Mouse (Mus musculus) retina, postnatal 1 day (tissue): ENCODE data around the gene Sema6d.
A peak's percentile ranks its signal among the peaks of the same experiment; 100 is the strongest.

Experiments used
- DNase-seq: peaks from one replicate; pipeline ENCODE4 v3.0.0-alpha.2; 2012

Gene Sema6d

DNA sequence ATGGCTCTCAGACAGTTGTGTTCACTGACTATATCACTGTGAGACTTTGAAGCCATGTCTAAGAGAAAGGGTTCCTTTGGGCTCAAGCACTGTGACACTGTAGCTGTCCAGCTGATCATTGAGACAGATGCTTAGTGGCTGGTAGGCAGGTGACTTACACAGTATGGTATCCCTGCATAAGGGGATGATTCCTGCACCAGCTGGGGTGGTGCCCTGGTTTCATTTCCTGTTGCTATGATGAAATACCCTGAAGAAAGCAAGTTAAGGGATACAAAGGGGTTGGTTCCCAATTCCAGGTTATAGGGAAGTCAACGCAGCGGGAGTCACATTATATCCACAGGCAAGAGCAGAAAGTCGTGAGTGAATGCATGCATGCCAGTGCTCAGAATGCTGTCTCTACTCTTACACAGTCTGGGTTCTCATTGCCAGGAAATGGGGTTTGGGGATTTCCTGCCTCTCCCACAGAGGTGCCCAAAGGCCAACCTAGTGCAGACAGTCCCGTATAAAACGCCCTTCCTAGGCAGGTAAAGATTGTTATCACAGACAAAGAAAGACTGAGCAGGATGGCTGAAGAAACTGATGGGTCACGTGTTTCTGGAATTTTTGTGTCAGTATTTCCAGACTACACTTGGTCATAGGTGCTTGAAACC lies 532.3 kb downstream of the Sema6d start:
- DNase-seq = no peak

DNA sequence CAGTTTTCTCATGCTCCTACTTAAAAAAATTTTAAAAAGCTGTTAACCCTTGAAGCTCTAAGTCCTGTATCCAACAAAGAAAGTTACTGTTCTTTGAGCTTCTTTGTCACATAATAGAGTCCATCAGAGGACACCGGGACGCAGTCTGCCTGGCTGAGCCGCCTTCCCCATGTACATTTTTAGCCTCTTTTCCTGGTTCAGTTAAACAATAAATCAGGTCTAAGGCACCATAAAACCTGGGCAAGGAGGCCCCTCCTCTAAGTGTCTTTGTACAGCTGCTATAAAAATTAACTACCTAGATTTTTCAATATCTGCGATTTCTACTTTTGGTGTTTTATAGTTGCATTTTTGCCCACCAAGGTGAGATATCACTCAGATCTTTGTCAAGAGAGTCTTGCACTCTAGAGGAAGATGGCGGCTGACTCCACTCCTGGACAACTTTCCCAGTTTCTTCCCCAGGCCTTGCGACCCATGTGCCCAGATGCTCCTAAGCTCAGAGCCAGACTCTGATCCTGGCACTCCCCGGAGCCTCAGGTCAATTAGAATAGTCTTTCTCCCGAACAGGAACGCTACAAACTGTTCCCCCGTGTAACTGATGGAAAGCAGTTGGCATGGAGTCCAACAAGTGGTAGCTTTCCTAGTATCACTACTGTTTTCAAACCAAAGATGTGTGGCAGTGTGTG lies 534.6 kb downstream of the Sema6d start:
- DNase-seq = no peak

DNA sequence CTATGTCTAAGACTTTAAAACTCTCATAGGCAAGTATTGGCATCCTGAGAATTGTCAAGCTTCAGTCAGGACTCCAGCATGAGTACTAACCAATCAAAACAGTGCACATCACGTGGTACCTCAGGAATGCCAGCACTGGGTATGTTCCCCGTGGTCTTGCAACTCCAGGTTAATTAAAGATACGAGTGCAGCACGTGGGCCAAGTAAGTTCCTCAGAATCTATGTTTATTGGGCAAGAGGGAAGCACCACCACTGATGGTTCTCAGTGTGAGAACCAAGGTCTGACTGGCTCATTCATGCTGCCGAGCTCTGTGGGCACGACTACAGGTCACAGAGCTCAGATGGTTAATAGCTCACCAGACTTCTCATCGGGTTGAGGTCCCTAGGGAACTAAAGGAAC lies 536.7 kb downstream of the Sema6d start:
- DNase-seq = no peak

DNA sequence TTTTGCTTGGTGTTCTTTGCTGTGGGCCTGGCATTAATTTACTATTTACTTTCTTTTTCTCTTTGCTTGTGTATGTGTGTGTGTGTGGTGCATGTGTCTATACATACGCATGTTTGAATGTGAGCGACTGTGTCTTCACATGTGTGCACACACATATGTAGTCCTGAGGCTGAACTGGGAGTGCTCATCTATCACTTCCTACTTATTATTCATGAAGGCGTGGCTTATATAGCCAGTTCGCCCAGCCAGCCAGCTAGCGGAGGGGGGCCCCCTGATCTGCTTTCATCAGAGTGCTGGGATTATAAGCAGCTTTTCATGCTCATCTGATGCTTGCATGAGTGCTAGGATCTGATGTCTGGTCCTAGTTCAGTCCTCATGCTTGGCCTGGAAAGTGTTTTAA lies 537.9 kb downstream of the Sema6d start:
- DNase-seq = no peak

DNA sequence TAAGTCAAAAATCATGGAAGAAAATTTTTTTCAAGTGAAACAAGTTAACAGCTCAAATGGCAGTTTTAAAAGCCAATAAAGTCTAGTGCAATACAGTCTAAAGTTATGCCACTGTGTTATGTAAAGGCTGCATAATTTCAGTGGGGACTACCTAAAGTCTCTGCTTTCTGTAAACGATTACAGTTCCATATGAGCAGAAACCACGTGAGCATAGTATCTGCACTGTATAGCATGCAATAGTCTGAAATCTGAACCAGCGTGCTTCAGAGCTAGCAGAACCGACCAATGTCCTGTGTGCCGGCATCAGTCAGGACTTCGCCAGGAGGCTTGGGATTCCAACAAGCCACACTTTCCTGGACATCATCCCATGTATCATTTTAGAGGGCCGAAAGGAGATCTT lies 538.9 kb downstream of the Sema6d start:
- DNase-seq = no peak

DNA sequence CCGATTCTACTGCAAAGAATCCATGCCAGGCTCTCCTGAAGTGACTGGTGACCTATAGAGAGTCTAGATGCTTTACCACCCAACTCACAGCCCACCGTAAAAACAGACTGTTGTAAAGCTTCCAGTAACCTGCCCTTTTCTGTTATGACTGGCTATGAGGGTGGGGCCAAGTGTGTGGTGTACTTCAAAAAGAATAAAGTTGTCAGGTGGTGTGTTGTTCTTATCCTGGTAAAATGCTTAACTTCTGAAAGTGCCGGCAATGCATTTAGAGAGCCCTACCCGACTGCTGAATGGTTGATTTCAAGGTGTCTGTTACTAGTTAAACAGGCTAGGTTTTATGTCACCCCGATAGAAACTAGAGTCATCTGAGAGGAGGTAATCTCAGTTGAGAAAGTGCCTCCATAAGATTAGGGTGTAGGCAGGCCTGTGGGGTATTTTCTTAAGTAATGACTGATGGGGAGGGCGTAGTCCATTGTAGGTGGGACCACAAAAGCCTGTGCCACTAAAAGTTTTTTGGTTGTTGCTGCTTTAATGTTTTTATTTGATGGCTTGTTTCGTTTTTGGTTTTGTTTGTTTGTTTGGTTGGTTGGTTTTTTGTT lies 544.7 kb downstream of the Sema6d start:
- no peak for DNase-seq

DNA sequence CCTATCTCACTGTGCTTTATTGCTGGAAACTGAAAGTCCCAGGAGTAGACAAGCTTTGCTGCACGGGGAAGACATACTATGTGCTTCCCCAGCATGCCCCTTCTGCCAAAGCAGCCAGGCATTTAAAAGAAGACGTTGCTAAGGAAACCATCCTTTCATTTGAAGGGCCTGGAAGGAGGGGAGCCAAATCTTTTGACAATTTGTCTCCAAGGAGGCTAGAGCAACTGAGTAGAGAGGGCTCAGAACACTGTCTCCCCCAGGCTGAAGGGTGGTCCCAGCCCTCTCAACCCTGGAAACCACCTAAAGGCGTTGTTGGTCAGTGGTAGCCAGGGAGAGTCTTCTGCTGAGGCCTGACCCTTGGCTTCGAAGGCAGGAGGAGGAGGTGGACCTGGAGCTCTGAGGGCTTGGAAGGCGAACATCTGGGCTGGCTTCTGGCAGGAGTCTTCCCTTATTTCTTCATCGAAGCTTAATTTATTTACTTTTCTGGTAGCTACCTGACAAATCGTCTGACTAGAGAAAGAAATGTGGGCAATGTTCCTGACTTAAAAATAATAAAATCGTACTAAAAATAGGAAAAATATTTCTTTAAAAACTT lies 545.6 kb downstream of the Sema6d start:
- DNase-seq = no peak

DNA sequence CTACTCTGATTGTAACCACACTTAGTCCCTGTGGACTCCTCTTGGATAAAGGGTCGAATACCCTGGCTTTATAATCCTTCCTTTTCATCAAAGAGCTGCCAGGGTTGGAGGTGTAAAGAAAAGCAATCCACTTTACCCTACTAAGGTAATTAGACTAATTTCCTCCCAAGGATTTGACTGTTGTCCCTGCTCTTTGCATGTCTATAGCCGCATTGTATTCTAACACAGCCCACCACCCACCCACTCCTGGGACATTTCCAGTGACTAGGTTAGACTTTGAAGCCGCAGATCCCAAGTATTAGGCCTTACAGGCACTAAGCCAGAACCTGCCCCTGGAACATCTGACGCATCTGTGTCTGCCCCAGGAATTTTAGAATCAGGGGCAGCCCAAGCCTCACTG lies 547.3 kb downstream of the Sema6d start:
- DNase-seq = no peak

DNA sequence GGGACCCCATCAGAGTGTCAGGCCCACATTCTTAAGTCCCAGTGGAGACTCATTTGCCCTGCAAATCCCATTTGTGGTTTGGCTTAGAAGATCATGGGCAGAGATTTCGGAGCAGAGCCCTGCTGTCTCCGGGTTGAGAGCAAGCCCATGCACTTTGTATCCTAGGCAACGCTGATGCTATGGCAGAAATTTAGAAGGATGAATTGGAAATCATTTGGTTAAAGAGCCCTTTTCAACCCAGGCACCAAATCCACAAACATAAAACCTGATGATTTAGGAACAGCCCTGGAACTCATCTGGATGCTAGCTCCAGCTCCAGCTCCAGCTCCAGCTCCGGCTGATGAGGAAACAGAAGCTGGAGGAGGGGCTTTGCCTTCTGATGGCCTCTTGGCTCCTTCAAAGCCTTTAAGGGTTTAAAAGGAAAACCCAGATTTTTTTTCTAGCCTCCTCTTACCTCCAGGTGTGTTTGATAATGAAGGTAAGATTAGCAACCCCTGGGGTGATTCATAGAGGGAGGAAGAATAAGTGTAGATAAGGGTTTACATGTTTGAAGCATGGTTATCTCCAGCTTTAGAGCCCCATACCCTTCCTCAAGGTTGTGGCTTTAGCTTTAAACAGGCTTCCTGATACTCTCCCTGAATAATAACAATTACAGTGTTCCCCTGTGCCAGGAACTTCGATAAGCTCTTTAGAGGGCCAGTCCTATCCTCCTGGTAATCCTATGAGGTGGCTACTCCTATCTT lies 549.6 kb downstream of the Sema6d start:
- DNase-seq = no peak

DNA sequence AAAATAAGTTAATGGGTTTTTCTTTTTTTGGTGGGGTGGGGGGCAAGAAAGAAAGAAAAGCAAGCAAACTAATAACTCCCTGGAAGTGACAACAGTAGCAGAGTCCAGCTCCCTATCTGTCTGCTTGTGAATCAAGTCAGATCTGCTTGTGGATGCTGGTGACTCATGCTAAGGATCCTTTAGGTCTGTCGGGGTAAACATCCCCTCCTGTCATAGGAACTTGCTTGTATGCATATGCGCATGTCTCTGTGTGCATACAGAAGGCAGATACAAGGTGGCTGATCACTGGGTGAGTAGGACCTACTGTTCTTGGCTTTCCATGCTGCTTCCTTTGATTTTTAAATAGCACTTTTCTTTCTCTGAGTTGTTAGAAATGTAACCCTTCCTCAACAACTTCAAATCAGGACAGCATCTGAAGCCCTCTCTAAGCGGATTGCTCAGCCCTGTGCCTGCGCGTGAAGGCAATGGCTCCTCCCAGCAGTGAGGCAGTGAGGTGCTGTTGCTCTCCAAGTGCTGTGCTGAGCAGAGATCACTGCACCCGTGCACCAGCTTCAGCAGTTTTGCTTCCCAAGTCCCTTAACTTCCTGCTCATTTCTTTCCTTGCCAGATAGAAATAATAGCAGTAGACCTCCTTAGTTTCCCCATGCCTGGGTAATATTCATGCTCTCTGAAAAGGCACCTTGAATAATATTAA lies 550.9 kb downstream of the Sema6d start:
- DNase-seq = peak; percentile 18

DNA sequence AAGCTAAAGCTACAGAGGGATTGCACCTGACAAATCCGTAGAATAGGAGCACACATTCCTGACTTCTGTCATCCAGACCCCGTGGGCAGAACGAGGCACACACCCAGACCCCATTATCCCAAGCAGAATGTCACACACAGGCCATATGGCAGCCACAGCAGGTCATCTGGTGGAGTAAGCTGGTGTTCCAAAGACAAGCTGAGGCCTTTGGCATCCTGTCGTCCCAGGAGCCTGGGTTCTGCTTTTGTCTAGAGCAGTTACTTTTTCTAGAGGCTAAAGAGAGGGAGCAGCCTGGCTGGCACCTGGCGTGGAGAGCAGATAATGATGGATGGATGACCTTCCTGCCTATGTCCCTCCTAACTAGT lies 551.4 kb downstream of the Sema6d start:
- peak; percentile 28 for DNase-seq

DNA sequence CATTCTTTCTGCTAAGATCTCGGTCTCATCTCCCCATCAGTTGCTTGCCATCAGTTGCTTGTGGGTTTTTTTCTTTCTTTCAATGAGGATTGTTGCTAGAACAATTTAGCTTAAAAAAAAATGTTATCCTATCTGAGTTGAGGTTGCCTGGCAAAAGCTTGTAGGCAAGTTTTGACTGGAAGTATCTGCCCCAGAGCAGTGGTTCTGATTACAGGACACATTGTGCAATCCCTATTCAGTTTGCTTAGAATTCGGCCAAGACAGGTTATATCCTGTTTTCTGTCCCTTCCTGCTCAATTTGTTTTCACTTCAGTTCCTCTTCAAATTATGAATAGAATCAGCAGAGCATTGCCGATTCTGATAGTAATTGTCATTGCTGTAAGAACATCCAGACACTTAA lies 552.4 kb downstream of the Sema6d start:
- DNase-seq = no peak

DNA sequence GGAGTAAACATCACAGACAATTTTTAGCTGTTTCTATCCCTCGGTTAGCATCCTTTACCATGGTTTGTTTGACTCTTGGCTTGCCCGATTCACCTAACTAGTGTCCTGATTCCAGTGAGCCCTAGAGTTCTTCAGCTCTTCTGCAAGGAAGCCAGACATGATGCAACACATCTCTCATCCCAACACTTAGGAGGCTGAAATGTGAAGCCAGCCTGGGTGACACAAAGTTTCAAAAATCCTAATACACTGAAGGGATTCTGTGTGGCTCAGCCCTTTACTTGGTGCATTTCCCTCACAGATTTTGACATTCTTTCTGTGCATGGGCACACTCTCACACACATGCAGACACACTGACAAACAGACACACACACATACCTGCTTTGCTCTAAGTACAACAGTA lies 560.8 kb downstream of the Sema6d start:
- no peak for DNase-seq

DNA sequence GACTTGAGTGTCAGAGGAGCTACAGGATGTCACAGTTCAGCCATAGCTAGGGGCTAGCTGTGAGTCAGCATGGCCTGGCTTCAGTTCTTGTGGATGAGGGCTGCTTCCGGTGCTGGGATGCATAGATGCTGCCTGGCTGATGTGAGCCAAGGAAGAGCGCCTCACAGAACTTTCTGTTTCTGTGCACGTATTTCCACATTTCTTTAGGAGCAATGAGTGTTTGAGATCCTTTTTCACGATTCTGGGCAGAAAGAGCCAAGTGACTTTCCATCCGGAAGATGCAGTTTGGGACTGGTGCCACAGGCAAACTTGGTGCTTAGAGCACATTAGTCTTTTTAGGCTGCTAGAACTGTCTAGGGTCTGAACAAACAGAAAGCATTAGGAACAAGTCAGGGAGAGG lies 561.4 kb downstream of the Sema6d start:
- no peak for DNase-seq

DNA sequence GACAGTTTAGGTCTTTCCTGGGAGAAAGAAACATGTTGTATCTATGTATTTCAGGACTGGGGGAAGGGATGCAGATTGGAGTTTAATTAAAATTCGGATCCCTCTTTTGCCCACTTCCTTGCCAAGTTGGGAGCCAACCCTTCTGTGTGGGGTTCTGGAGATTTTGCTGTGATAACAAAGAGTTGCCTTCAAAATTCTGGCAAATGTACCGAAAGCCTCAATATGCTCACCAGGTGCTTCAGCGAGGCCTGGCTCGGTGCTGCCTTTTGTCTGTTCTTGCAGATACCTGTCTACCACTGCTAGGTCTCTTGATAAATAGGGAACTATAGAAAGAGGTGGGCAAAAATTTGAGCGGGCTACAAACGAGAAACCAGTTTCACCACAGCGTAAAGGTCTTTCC lies 563.4 kb downstream of the Sema6d start:
- DNase-seq = no peak

DNA sequence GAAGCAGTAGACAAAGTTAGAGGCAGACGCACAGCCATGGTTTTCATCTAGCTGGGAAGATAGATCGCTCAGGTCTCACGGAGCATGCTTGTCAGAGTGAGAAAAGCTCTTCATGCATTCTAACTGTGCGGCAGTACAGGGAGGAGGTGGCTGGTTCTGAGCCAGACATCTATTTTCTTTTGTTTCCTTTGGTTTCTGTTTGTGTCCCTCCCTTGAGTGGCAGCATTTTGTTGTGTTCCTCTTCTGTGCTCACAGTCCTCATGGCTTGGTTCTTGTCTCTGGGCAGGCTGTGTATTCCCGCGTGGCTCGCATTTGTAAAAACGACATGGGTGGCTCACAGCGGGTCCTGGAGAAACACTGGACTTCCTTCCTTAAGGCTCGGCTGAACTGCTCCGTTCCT lies 567.6 kb downstream of the Sema6d start:
- DNase-seq = no peak

DNA sequence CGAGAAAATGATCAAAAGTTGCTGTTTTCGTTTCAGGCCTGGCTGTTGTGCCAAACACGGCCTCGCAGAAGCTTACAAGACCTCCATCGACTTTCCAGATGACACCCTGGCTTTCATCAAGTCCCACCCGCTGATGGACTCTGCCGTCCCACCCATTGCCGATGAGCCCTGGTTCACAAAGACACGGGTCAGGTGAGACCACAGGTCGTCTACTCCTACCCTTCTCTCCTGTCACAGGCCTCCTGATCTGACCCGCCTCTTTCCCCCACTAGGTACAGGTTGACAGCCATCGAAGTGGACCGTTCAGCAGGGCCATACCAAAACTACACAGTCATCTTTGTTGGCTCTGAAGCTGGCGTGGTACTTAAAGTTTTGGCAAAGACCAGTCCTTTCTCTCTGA lies 568.6 kb downstream of the Sema6d start:
- DNase-seq = no peak

DNA sequence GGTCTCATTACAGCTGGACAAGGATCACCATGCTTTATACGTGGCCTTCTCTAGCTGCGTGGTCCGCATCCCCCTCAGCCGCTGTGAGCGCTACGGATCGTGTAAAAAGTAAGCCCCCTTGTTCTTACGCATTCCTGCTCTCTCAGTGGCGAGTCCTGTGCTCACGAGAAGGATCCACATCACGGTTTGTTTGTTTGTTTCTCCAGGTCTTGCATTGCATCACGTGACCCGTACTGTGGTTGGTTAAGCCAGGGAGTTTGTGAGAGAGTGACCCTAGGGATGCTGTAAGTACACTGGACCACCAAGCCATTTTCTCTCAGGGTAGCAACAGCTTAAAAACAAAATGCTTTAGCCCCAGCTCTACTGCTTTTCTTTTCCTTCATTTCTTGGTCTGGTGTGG lies 569.8 kb downstream of the Sema6d start:
- no peak for DNase-seq

DNA sequence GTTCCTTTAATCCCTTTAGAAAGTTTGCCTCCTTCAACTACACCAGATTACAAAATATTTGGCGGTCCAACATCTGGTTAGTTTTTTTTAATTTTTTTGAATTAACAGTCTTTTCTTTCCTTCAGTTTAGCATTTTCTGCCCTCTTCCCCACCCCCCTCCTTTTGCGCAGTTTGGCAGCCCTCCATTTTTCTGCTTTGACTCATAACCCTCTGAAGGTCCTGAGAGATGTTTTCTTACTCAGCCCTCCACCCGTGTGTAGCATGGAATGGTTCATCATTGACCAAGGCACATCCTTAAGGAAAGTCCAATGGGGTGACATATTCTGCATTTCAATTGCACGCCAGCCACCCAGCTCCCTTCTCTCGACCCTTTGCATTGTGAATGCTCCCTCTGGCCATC lies 570.9 kb downstream of the Sema6d start:
- DNase-seq = no peak

DNA sequence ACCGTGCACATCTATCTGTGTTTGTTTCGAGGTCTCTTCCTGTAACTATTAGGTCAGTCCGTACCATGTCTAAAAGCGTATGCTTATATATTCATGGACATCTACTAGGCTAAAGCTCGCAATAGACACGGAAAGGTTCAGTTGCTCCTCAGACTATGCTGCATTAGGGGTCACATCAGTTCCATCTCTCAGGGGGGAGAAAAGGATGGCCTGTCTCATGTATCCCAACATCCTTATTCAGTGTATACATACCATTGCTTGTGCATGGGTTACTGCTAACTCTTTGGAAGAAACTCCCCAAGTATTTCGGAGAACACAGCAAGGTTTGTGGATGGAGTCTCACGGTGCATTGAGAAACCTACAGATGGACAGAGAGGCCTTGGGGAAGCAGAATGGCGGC lies 571.5 kb downstream of the Sema6d start:
- no peak for DNase-seq

DNA sequence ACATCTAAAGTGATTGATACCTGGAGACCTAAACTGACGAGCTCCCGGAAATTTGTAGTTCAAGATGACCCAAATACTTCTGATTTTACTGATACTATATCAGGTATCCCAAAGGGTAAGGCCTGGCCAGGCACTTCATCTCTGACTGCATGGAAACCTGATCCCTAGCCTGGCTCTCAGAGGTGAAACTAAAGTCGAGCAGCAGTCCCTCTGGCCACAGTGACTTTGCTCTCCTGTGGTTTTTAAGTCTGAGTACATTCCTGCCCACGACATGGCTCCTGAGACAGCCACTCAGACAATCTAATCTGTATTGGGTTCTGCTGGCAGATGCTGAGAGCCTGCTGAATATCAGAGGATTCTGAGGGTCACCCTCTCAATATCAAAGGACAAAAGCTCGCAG lies 572.5 kb downstream of the Sema6d start:
- no peak for DNase-seq

DNA sequence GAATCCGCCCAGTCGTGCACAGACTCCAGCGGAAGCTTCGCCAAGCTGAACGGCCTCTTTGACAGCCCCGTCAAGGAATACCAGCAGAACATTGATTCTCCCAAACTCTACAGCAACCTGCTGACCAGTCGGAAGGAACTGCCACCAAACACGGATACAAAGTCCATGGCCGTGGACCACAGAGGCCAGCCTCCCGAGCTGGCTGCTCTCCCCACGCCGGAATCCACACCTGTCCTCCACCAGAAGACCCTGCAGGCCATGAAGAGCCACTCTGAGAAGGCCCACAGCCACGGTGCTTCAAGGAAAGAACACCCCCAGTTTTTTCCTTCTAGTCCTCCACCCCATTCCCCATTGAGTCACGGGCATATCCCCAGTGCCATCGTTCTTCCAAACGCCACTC lies 574.4 kb downstream of the Sema6d start:
- no peak for DNase-seq

DNA sequence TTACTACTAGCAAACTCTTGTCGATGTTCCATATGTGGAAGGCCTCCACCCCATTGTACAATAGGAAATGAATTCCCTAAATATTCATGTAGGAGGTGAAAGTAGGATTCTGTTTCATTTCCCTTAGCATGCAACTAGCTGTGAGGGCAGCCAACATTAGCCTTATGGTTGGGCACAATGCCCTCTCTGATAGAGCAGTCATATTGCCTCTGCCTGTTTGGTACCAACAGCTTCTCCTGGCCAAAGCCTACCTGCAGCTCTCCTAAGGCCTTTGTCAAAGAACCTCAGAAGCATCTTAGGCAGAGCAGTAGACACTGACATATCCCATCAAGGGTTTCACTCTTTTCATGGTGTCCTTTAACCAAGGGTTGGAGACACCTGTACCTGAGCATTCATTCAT lies 578.7 kb downstream of the Sema6d start:
- DNase-seq = no peak
